Mouse (Mus musculus): Measurements from ENCODE around the gene Efna5. TPM values are rescaled to one million over a fixed set of nuclear protein-coding genes. Genes with fewer than 3 reads are reported as not detected.

Gene Efna5
- polyA plus RNA-seq, 1 experiment: 2.3 TPM

DNA sequence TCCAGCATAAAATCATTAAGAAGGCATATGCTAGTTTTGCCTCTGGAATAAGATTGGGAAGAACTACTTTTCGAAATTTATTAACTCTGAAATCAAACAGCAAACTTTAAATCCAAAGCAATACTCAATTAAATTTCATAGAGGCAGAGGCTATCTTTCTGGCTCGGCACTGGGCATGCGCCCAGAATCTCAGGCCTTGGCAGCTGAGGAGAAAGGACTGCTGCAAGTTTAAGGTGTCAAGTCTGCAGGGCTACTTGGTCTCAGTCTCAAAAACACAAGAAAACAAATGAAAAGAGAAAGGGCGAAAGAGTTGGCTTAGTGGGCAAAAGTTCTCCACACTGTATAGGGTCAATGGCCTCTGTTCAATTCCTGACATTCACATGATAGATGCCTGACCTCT, 258.6 kb downstream of the Efna5 start:
- DNase-seq: no peak
- WGBS: 74% methylated on average over 4 of the region's 4 CpGs
- Histone ChIP-seq H3K4me1 (ENCODE audit: control insufficient read depth, insufficient read depth, low read length) (no peaks in the 10 kb centered on the region), H3K4me3 (replicated peaks; ENCODE audit: extremely low read depth, low read depth, low read length) (no peak overlapping the region)
- TF ChIP-seq POLR2A (IDR thresholded peaks at IDR 0.05; ENCODE audit: borderline replicate concordance, extremely low read depth, low read depth, low read length) (no peak), CTCF (IDR thresholded peaks at IDR 0.05; ENCODE audit: insufficient read depth, low read length) (no peak)

DNA sequence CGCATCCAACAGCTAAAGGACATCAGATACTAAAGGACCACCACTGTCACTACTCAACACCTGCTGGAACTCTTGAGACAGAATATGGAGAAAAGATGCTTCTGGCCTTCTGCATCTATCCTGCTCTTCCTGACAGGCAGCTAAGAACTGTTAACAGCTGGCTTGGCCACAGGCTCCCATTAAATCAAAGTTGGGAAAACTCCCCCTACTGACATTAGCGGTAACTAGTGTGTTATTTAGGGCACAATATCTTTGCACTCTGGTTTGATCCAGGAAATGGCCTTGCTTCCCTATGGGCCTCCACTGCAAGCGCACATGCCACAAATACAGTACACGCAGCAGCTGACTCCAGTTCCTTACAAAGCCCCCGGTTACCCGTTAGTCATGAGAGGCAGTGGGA, 266.0 kb downstream of the Efna5 start:
- DNase-seq: no peak
- 59% methylated on average over 6 of the region's 6 CpGs for WGBS

DNA sequence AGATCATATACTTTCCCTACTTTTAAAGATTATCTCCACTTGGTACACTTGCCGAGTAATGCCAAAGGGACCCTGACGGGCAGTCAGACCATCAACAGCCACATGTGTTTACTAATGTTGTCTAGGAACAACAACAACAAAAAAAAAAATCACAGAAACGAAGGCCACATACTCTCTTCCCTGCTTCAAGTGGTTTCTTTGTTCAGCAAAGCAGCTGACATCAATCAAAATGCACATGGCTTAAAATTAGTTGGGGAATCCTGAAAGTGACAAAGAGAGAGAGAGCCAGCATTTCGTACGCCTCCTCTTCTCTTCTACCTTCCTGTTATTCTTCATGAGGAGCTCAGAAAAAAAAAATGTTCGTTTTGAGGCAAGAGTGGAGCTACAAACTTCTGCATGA, 266.4 kb downstream of the Efna5 start:
- no peak for TF ChIP-seq POLR2A (IDR thresholded peaks at IDR 0.05; ENCODE audit: borderline replicate concordance, extremely low read depth, low read depth, low read length)
- Histone ChIP-seq H3K4me1 (ENCODE audit: control insufficient read depth, insufficient read depth, low read length) (no peaks in the 10 kb centered on the region), H3K4me3 (replicated peaks; ENCODE audit: extremely low read depth, low read depth, low read length) (no peak overlapping the region)
- WGBS: 56% methylated on average over 6 of the region's 6 CpGs
- no peak for DNase-seq

More for the DNA sequence above, 266.0 kb downstream of the Efna5 start:
- no peak overlapping the region for H3K4me3 ChIP-seq (replicated peaks; ENCODE audit: extremely low read depth, low read depth, low read length)
- TF ChIP-seq CTCF (IDR thresholded peaks at IDR 0.05; ENCODE audit: insufficient read depth, low read length) (no peak), POLR2A (IDR thresholded peaks at IDR 0.05; ENCODE audit: borderline replicate concordance, extremely low read depth, low read depth, low read length) (no peak)
- H3K4me1 ChIP-seq (ENCODE audit: control insufficient read depth, insufficient read depth, low read length): no peaks in the 10 kb centered on the region

DNA sequence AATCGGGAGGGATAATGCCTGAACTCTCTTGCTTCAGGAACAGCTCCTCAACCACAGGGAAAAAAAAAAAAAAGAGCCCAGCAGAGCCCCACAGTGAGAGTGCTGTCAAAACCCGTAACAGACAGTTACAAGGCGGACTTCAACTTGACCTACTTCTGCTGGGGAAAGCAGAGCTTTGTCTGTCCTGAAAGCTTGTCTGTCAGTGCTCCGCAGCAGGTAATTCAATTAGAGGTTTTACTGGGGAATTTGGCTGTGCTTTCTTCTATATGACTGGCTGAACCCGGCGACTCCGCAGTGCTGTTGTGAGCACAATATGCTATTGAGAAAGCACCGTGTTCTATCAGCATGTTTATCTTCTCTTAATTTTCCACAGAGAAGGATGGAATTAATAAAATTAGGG, 266.9 kb downstream of the Efna5 start:
- 69% methylated on average over 8 of the region's 8 CpGs for WGBS
- Histone ChIP-seq H3K4me3 (replicated peaks; ENCODE audit: extremely low read depth, low read depth, low read length) (no peak overlapping the region), H3K4me1 (ENCODE audit: control insufficient read depth, insufficient read depth, low read length) (no peaks in the 10 kb centered on the region)
- no peak for DNase-seq
- TF ChIP-seq POLR2A (IDR thresholded peaks at IDR 0.05; ENCODE audit: borderline replicate concordance, extremely low read depth, low read depth, low read length) (no peak), CTCF (IDR thresholded peaks at IDR 0.05; ENCODE audit: insufficient read depth, low read length) (no peak)

DNA sequence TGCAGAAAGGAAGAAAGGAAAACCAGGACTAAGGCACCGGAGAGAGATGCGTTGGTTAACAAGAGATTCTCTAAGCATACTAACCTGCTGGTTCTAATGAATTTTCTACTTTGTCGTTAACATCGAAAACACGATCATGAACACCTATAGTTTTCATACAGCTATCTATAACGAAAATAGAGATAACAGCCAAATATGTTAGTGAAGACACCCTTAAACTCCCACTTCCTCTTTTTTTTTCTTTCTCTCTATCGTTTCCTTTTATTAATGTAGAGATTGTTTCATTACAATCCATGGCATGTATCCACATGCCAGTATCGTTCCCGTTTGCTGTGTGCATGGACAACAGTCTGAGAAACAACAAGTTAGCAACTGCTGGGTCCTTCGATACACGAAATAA, 267.9 kb downstream of the Efna5 start:
- TF ChIP-seq POLR2A (IDR thresholded peaks at IDR 0.05; ENCODE audit: borderline replicate concordance, extremely low read depth, low read depth, low read length) (no peak), CTCF (IDR thresholded peaks at IDR 0.05; ENCODE audit: insufficient read depth, low read length) (no peak)
- WGBS: 89% methylated on average over 11 of the region's 11 CpGs
- no peak overlapping the region for H3K4me3 ChIP-seq (replicated peaks; ENCODE audit: extremely low read depth, low read depth, low read length)
- no peaks in the 10 kb centered on the region for H3K4me1 ChIP-seq (ENCODE audit: control insufficient read depth, insufficient read depth, low read length)
- DNase-seq: no peak

DNA sequence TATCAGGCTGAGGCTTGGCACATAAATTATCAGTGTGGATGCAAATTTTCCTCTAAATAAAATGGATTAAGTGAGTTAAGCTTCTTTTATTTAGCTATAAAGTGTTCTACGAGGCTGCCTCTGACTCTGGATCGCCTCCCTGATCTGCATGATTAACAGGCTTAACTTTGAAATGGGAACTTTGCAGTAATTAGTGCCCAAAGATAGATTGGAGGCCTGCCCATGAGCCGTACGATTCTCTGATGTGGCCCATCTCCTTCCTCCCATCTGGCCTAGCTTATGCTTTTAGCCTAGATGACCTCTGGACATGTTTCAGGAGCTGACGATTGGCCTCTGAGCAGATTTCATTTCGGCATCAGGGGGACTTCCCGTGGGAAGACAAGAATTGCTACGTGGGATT, 273.0 kb downstream of the Efna5 start:
- Histone ChIP-seq H3K4me3 (replicated peaks; ENCODE audit: extremely low read depth, low read depth, low read length) (no peak overlapping the region), H3K4me1 (ENCODE audit: control insufficient read depth, insufficient read depth, low read length) (no peaks in the 10 kb centered on the region)
- WGBS: 69% methylated on average over 8 of the region's 8 CpGs
- DNase-seq: no peak
- no peak for TF ChIP-seq POLR2A (IDR thresholded peaks at IDR 0.05; ENCODE audit: borderline replicate concordance, extremely low read depth, low read depth, low read length)
- TF ChIP-seq CTCF (IDR thresholded peaks at IDR 0.05; ENCODE audit: insufficient read depth, low read length): no peak

DNA sequence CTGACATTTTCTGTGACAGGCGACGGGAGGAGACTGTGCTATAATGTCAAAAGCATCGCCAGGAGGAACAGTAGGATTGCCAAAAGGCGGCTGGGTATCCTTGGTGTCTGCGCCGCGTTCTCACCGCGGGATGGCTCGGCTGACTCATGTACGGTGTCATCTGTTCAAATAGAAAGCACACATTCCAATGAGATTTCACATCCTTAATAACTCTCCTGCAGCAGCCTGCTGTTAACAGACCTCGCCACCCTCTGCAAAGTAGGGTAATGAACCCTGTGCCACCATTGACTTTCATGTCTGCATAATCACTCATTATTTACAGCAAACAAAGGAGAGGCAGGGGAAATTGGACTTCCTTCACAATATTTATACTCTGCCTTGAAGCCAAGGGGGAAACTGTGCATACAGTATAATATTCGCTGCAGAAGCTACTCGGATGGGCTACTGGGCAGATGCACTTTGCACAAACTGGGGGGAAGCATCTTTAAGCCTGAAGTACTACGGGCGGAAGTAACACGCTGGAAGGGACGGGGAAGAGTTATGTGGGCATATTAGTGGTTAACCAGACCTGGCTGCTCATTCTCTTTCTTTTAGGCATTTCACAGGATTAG, 273.7 kb downstream of the Efna5 start:
- Histone ChIP-seq H3K4me1 (ENCODE audit: control insufficient read depth, insufficient read depth, low read length) (no peaks in the 10 kb centered on the region), H3K4me3 (replicated peaks; ENCODE audit: extremely low read depth, low read depth, low read length) (no peak overlapping the region)
- 75% methylated on average over 18 of the region's 18 CpGs for WGBS
- no peak for DNase-seq
- TF ChIP-seq CTCF (IDR thresholded peaks at IDR 0.05; ENCODE audit: insufficient read depth, low read length) (no peak), POLR2A (IDR thresholded peaks at IDR 0.05; ENCODE audit: borderline replicate concordance, extremely low read depth, low read depth, low read length) (no peak)

DNA sequence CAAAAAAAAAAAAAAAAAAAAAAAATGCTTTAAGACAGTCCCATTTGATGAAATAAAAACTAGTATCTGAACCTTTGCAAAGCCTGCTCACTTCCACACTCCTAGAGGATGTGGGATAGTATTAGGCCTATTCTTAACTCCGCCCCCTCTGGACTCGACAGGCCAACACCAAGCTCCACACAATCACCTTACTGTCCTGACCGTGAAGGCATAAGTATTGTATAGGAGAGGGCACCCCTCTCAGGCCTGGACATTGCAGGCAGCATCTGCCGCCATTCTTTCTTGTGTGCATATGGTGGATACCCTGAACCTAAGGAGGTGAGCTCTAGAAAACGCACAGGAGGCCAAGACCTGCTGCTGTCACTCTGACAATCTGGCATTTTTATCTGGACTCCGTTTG, 274.4 kb downstream of the Efna5 start:
- 89% methylated on average over 6 of the region's 6 CpGs for WGBS
- Histone ChIP-seq H3K4me1 (ENCODE audit: control insufficient read depth, insufficient read depth, low read length) (no peaks in the 10 kb centered on the region), H3K4me3 (replicated peaks; ENCODE audit: extremely low read depth, low read depth, low read length) (no peak overlapping the region)
- no peak for DNase-seq
- no peak for TF ChIP-seq POLR2A (IDR thresholded peaks at IDR 0.05; ENCODE audit: borderline replicate concordance, extremely low read depth, low read depth, low read length)
- TF ChIP-seq CTCF (IDR thresholded peaks at IDR 0.05; ENCODE audit: insufficient read depth, low read length): no peak

DNA sequence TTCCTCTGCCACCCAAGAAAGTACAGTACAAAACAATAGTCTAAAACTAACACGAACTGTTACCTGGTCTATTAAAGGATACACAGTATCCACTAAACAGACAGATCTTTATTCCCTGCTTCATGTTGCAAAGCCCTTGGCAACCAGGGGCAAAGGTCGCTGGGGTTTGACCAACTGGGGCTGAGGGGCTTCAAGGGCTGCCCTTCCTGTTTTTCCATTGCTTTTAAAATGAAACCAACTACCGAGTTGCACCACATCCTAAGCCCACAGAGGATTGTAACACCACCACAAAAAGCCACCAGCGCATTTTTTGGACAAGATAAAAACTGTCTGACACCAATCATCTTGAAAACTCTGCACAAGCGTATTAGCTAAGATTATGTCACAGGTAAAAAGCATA, 276.8 kb downstream of the Efna5 start:
- no peak for TF ChIP-seq CTCF (IDR thresholded peaks at IDR 0.05; ENCODE audit: insufficient read depth, low read length)
- no peak for TF ChIP-seq POLR2A (IDR thresholded peaks at IDR 0.05; ENCODE audit: borderline replicate concordance, extremely low read depth, low read depth, low read length)
- Histone ChIP-seq H3K4me3 (replicated peaks; ENCODE audit: extremely low read depth, low read depth, low read length) (no peak overlapping the region), H3K4me1 (ENCODE audit: control insufficient read depth, insufficient read depth, low read length) (no peaks in the 10 kb centered on the region)
- 60% methylated on average over 5 of the region's 5 CpGs for WGBS
- DNase-seq: no peak

DNA sequence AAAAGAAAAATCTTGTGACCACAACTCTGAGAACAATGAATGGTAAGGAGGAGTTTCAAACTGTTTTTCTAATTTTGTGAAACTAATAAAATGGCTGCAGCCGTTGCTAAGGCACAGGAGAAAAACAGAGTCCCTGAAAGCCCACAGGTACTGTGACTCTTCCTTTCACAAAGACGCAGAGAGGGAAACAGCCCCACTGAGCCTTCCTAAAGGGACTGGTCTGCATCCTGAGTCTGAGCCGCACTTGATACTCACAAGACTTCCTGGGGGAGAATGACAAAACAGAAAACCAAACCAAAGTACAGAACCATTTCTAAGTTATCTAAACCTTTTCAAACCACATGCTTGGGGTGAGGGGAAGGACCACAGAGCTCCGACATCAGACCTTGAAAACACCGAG, 277.5 kb downstream of the Efna5 start:
- WGBS: 64% methylated on average over 5 of the region's 5 CpGs
- no peak for DNase-seq
- H3K4me3 ChIP-seq (replicated peaks; ENCODE audit: extremely low read depth, low read depth, low read length): no peak overlapping the region
- H3K4me1 ChIP-seq (ENCODE audit: control insufficient read depth, insufficient read depth, low read length): no peaks in the 10 kb centered on the region
- TF ChIP-seq POLR2A (IDR thresholded peaks at IDR 0.05; ENCODE audit: borderline replicate concordance, extremely low read depth, low read depth, low read length) (no peak), CTCF (IDR thresholded peaks at IDR 0.05; ENCODE audit: insufficient read depth, low read length) (no peak)
